Mouse (Mus musculus) lung, embryonic 15.5 days (tissue): ENCODE measurements around the gene Ndufaf4. TPM values are rescaled to one million over a fixed set of nuclear protein-coding genes. Genes with fewer than 3 reads are reported as not detected.
"Not testable (repeated sequence)": the region's sequence is repeated elsewhere in the genome, so short reads cannot be mapped to it uniquely, and the experiment has no call there.

Experiments
- ATAC-seq: fragments of 200-750 bp; cut with Nextera tagmentation; 2 replicates; pipeline ENCODE4 v1.8.0; 2017; ENCODE audit warnings: moderate number of reproducible peaks, borderline replicate concordance; ENCODE audit not compliant: low FRiP score, low TSS enrichment; ENCODE audit errors: extremely low read depth
- H3K27ac ChIP-seq: fragments of 300-500 bp; sonication (generic); 2 replicates; pipeline ENCODE4 v1.5.1; 2015; ENCODE audit warnings: moderate library complexity, mild to moderate bottlenecking, inconsistent platforms
- H3K27me3 ChIP-seq: fragments of 300-500 bp; sonication (generic); 2 replicates; pipeline ENCODE4 v1.6.1; 2015; ENCODE audit warnings: inconsistent platforms
- H3K36me3 ChIP-seq: fragments of 300-500 bp; sonication (generic); 2 replicates; pipeline ENCODE4 v1.6.1; 2015; ENCODE audit warnings: inconsistent platforms
- H3K4me1 ChIP-seq: fragments of 300-500 bp; sonication (generic); 2 replicates; pipeline ENCODE4 v1.6.1; 2015; ENCODE audit warnings: inconsistent platforms
- H3K4me2 ChIP-seq: fragments of 300-500 bp; sonication (generic); 2 replicates; pipeline ENCODE4 v1.6.1; 2015; ENCODE audit warnings: inconsistent platforms, mild to moderate bottlenecking, moderate library complexity
- H3K4me3 ChIP-seq: fragments of 300-500 bp; sonication (generic); 2 replicates; pipeline ENCODE4 v1.5.1; 2015; ENCODE audit warnings: mild to moderate bottlenecking, inconsistent platforms
- H3K9ac ChIP-seq: fragments of 300-500 bp; sonication (generic); 2 replicates; pipeline ENCODE4 v1.6.1; 2015; ENCODE audit warnings: inconsistent platforms
- H3K9me3 ChIP-seq: fragments of 300-500 bp; sonication (generic); 2 replicates; pipeline ENCODE4 v1.6.1; 2016; ENCODE audit warnings: inconsistent platforms
- WGBS: fragments of 180-500 bp; shearing (Covaris S2); methylation state at CpG from one replicate; pipeline ENCODE4 v1.1.7; 2015; 5-methylcytosine and 5-hydroxymethylcytosine counted together
- polyA plus RNA-seq: library from polyadenylated mRNA; unstranded; fragments of >200 nt; fragmentation: Nextera tagmentation; extraction: Ambion mirVana; gene quantifications from 2 replicates; pipeline ENCODE4 v1.2.1, GENCODE M21; 2015

Ndufaf4 gene
- 38.9 and 40.6 TPM in 2 replicates for polyA plus RNA-seq

GRCm38 (mm10) chr4:24897851-24898515, at the start of gene Ndufaf4:
Gene Ndufaf4 (plus strand): TSS chr4:24898083.
- Histone ChIP-seq H3K9ac (peak within 1 kb of the TSS; percentile 84), H3K27ac (no peak within 1 kb of the TSS), H3K4me3 (peak within 1 kb of the TSS; percentile 92), H3K4me1 (peaks cover 12% of the 10 kb centered on the region), H3K27me3 (no peaks in the 10 kb centered on the region), H3K36me3 (peaks cover 15% of the 10 kb centered on the region), H3K9me3 (no peaks in the 10 kb centered on the region), H3K4me2 (peak within 1 kb of the TSS; percentile 87)
- WGBS: under 1% methylated on average over 58 of the region's 58 CpGs
- ATAC-seq: peak; percentile 98

- H3K9me3 ChIP-seq: no peaks in the 10 kb centered on the region
- no peaks in the 10 kb centered on the region for H3K27me3 ChIP-seq
- peak; percentile 89 for ATAC-seq
- WGBS: under 1% methylated on average over 51 of the region's 63 CpGs
- peak within 1 kb of the TSS; percentile 36 for H3K9ac ChIP-seq
- H3K4me3 ChIP-seq: peak within 1 kb of the TSS; percentile 66
- H3K4me1 ChIP-seq: no peaks in the 10 kb centered on the region
- peak within 1 kb of the TSS; percentile 96 for H3K4me2 ChIP-seq
- H3K27ac ChIP-seq: peak within 1 kb of the TSS; percentile 35; the same call in 1 of the 2 replicates
- no peaks in the 10 kb centered on the region for H3K36me3 ChIP-seq
Observed at GRCm38 (mm10) chr4:24850401-24851325, 47.2 kb upstream of the Ndufaf4 start, which contains the start of gene Klhl32. Gene Klhl32 (minus strand): TSS chr4:24851124.

GRCm38 (mm10) chr4:24865691-24866090, 32.2 kb upstream of the Ndufaf4 start:
- Histone ChIP-seq H3K9ac (no peak overlapping the region), H3K27me3 (no peaks in the 10 kb centered on the region), H3K4me3 (no peak overlapping the region), H3K4me2 (no peak overlapping the region), H3K4me1 (no peaks in the 10 kb centered on the region), H3K36me3 (no peaks in the 10 kb centered on the region), H3K9me3 (no peaks in the 10 kb centered on the region), H3K27ac (no peak overlapping the region)
- no peak for ATAC-seq
- WGBS: 35% methylated on average over 6 of the region's 6 CpGs

GRCm38 (mm10) chr4:24869230-24869629, 28.7 kb upstream of the Ndufaf4 start:
- H3K4me1 ChIP-seq: no peaks in the 10 kb centered on the region
- H3K36me3 ChIP-seq: no peaks in the 10 kb centered on the region
- no peak overlapping the region for H3K4me3 ChIP-seq
- no peak overlapping the region for H3K4me2 ChIP-seq
- H3K9me3 ChIP-seq: no peaks in the 10 kb centered on the region
- no peaks in the 10 kb centered on the region for H3K27me3 ChIP-seq
- 46% methylated on average over 4 of the region's 4 CpGs for WGBS
- H3K27ac ChIP-seq: no peak overlapping the region
- no peak overlapping the region for H3K9ac ChIP-seq
- ATAC-seq: no peak

- not testable (repeated sequence) for H3K4me1 ChIP-seq, H3K27me3 ChIP-seq, H3K27ac ChIP-seq, H3K4me3 ChIP-seq, ATAC-seq, H3K4me2 ChIP-seq, H3K36me3 ChIP-seq, H3K9me3 ChIP-seq, H3K9ac ChIP-seq
- 35% methylated on average over 2 of the region's 2 CpGs for WGBS
Observed at GRCm38 (mm10) chr4:24889386-24889785, 8.5 kb upstream of the Ndufaf4 start.

GRCm38 (mm10) chr4:24892293-24892692, 5.6 kb upstream of the Ndufaf4 start:
- H3K9me3 ChIP-seq, H3K4me2 ChIP-seq, H3K27ac ChIP-seq, H3K9ac ChIP-seq, H3K36me3 ChIP-seq, ATAC-seq, H3K4me1 ChIP-seq, H3K27me3 ChIP-seq, H3K4me3 ChIP-seq: not testable (repeated sequence)
- WGBS: 69% methylated on average over 2 of the region's 2 CpGs

- no peak overlapping the region for H3K9ac ChIP-seq
- H3K9me3 ChIP-seq: no peaks in the 10 kb centered on the region
- H3K4me3 ChIP-seq: no peak overlapping the region
- H3K4me2 ChIP-seq: no peak overlapping the region
- H3K4me1 ChIP-seq: peaks cover 12% of the 10 kb centered on the region
- H3K27ac ChIP-seq: no peak overlapping the region
- H3K27me3 ChIP-seq: no peaks in the 10 kb centered on the region
- no peaks in the 10 kb centered on the region for H3K36me3 ChIP-seq
- WGBS: 64% methylated on average over 4 of the region's 4 CpGs
- no peak for ATAC-seq
Observed at GRCm38 (mm10) chr4:24894625-24895024, 3.3 kb upstream of the Ndufaf4 start.

- H3K27ac ChIP-seq: no peak overlapping the region
- no peaks in the 10 kb centered on the region for H3K27me3 ChIP-seq
- no peak for ATAC-seq
- no peak overlapping the region for H3K9ac ChIP-seq
- peak overlapping the region; percentile 87 for H3K4me2 ChIP-seq
- H3K4me1 ChIP-seq: peaks cover 12% of the 10 kb centered on the region
- H3K36me3 ChIP-seq: peaks cover 10% of the 10 kb centered on the region
- no peaks in the 10 kb centered on the region for H3K9me3 ChIP-seq
- H3K4me3 ChIP-seq: no peak overlapping the region
- 0% methylated on average over 1 of the region's 1 CpGs for WGBS
Observed at GRCm38 (mm10) chr4:24896829-24897228, 1.1 kb upstream of the Ndufaf4 start.

GRCm38 (mm10) chr4:24897351-24897750, 532 bp upstream of the Ndufaf4 start:
- Histone ChIP-seq H3K9ac (peak overlapping the region; percentile 31; the same call in 1 of the 2 replicates), H3K27ac (no peak overlapping the region), H3K9me3 (no peaks in the 10 kb centered on the region), H3K4me1 (peaks cover 12% of the 10 kb centered on the region), H3K36me3 (peaks cover 13% of the 10 kb centered on the region), H3K4me2 (peak overlapping the region; percentile 87), H3K4me3 (peak overlapping the region; percentile 92), H3K27me3 (no peaks in the 10 kb centered on the region)
- ATAC-seq: peak; percentile 21; the same call in 1 of the 2 replicates
- WGBS: 13% methylated on average over 7 of the region's 7 CpGs

GRCm38 (mm10) chr4:24898636-24899035, 753 bp downstream of the Ndufaf4 start:
- Histone ChIP-seq H3K4me1 (peaks cover 12% of the 10 kb centered on the region), H3K9ac (peak overlapping the region; percentile 84), H3K27me3 (no peaks in the 10 kb centered on the region), H3K4me2 (peak overlapping the region; percentile 87), H3K27ac (no peak overlapping the region), H3K36me3 (peaks cover 19% of the 10 kb centered on the region), H3K4me3 (peak overlapping the region; percentile 92), H3K9me3 (no peaks in the 10 kb centered on the region)
- 22% methylated on average over 8 of the region's 8 CpGs for WGBS
- ATAC-seq: no peak

- peaks cover 12% of the 10 kb centered on the region for H3K4me1 ChIP-seq
- peak overlapping the region; percentile 84; the same call in 1 of the 2 replicates for H3K9ac ChIP-seq
- H3K27ac ChIP-seq: no peak overlapping the region
- peaks cover 19% of the 10 kb centered on the region for H3K36me3 ChIP-seq
- no peaks in the 10 kb centered on the region for H3K27me3 ChIP-seq
- peak overlapping the region; percentile 92 for H3K4me3 ChIP-seq
- H3K9me3 ChIP-seq: no peaks in the 10 kb centered on the region
- 42% methylated on average over 4 of the region's 4 CpGs for WGBS
- no peak for ATAC-seq
- H3K4me2 ChIP-seq: peak overlapping the region; percentile 87
Observed at GRCm38 (mm10) chr4:24899146-24899545, 1.3 kb downstream of the Ndufaf4 start.

GRCm38 (mm10) chr4:24907745-24908144, 9.9 kb downstream of the Ndufaf4 start:
- Histone ChIP-seq H3K4me1 (no peaks in the 10 kb centered on the region), H3K9me3 (no peaks in the 10 kb centered on the region), H3K36me3 (peaks cover 6% of the 10 kb centered on the region), H3K4me2 (no peak overlapping the region), H3K27me3 (no peaks in the 10 kb centered on the region), H3K27ac (no peak overlapping the region), H3K4me3 (no peak overlapping the region), H3K9ac (no peak overlapping the region)
- no peak for ATAC-seq
- 51% methylated on average over 3 of the region's 3 CpGs for WGBS
